Mouse (Mus musculus) intestine, embryonic 14.5 days (tissue): ENCODE results near the gene Tifab. TPM values are rescaled to one million over a fixed set of nuclear protein-coding genes. Genes with fewer than 3 reads are reported as not detected.
A peak's percentile ranks its signal among the peaks of the same experiment; 100 is the strongest.

Experiments
- ATAC-seq: fragments of 200-750 bp; cut with Nextera tagmentation; replicated peaks from 2 replicates; pipeline ENCODE4 v1.8.0; 2017; ENCODE audit warnings: low read depth, moderate number of reproducible peaks, moderate TSS enrichment, moderate library complexity; ENCODE audit not compliant: low FRiP score, low TSS enrichment
- DNase-seq: peaks from one replicate; pipeline ENCODE4 v3.0.0-alpha.2; 2018; ENCODE audit warnings: low spot score
- H3K27ac ChIP-seq: fragments of 300-500 bp; sonication (generic); 2 replicates; pipeline ENCODE4 v1.5.1; 2014; ENCODE audit warnings: low read depth, mild to moderate bottlenecking, control low read depth
- H3K27me3 ChIP-seq: fragments of 300-500 bp; sonication (generic); replicated peaks from 2 replicates; pipeline ENCODE4 v1.6.1; 2014; ENCODE audit warnings: low read length, control low read depth; ENCODE audit not compliant: control insufficient read depth, insufficient read depth
- H3K36me3 ChIP-seq: fragments of 300-500 bp; sonication (generic); 2 replicates; pipeline ENCODE4 v1.6.1; 2014; ENCODE audit warnings: low read length, control low read depth; ENCODE audit not compliant: control insufficient read depth, insufficient read depth
- H3K4me1 ChIP-seq: fragments of 300-500 bp; sonication (generic); replicated peaks from 2 replicates; pipeline ENCODE4 v1.6.1; 2014; ENCODE audit warnings: low read length, control low read depth, mixed read lengths; ENCODE audit not compliant: control insufficient read depth, insufficient read depth
- H3K4me2 ChIP-seq: fragments of 300-500 bp; sonication (generic); 2 replicates; pipeline ENCODE4 v1.6.1; 2014; ENCODE audit warnings: low read length
- H3K4me3 ChIP-seq: fragments of 300-500 bp; sonication (generic); 2 replicates; pipeline ENCODE4 v1.5.1; 2014; ENCODE audit warnings: low read depth, low read length, control low read depth, mixed read lengths
- H3K9ac ChIP-seq: fragments of 300-500 bp; sonication (generic); 2 replicates; pipeline ENCODE4 v1.6.1; 2014; ENCODE audit warnings: mild to moderate bottlenecking, low read length
- H3K9me3 ChIP-seq: fragments of 300-500 bp; sonication (generic); 2 replicates; pipeline ENCODE4 v1.6.1; 2016; ENCODE audit warnings: low read length, control low read depth; ENCODE audit not compliant: control insufficient read depth
- WGBS: fragments of 180-500 bp; shearing (Covaris S2); extraction: QIAGEN DNeasy Blood & Tissue Kit; methylation state at CpG from one replicate; pipeline ENCODE4 v1.1.7; 2014; 5-methylcytosine and 5-hydroxymethylcytosine counted together
- polyA plus RNA-seq: library from polyadenylated mRNA; unstranded; fragments of >200 nt; fragmentation: Nextera tagmentation; extraction: Ambion mirVana; gene quantifications from 2 replicates; pipeline ENCODE4 v1.2.1, GENCODE M21; 2014

Tifab gene
- polyA plus RNA-seq, 1 experiment from 2014 or later = 1.6 TPM

DNA sequence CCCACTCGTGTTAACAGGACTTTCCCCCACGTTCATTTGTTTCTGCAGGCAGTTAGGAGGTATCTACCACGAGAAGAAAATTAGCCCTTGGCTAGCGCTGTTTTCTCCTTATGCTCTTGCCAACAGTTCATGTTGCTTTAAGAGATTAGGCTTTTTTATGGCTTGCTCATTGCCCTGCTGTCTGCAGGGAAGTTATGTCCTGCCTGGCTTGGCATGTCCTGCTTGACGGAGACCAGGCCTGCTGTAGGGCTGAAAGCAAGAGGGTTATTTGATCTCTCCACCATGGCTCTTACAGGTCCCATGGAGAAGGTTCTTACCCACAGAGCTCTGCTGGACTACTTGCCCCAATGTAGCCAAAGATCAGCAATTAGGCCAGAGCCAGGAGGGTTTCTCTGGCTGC, 23.6 kb downstream of the Tifab start:
- Histone ChIP-seq H3K27ac (no peak overlapping the region), H3K9me3 (no peaks in the 10 kb centered on the region), H3K4me1 (peaks cover 24% of the 10 kb centered on the region), H3K4me3 (no peak overlapping the region), H3K36me3 (no peaks in the 10 kb centered on the region), H3K27me3 (0 out of 2 replicates have a peak, but pooled peaks cover 4% of the 10 kb centered on the region), H3K4me2 (no peak overlapping the region), H3K9ac (no peak overlapping the region)
- WGBS = 21% methylated on average over 5 of the region's 5 CpGs
- no peak for ATAC-seq
- DNase-seq = no peak

DNA sequence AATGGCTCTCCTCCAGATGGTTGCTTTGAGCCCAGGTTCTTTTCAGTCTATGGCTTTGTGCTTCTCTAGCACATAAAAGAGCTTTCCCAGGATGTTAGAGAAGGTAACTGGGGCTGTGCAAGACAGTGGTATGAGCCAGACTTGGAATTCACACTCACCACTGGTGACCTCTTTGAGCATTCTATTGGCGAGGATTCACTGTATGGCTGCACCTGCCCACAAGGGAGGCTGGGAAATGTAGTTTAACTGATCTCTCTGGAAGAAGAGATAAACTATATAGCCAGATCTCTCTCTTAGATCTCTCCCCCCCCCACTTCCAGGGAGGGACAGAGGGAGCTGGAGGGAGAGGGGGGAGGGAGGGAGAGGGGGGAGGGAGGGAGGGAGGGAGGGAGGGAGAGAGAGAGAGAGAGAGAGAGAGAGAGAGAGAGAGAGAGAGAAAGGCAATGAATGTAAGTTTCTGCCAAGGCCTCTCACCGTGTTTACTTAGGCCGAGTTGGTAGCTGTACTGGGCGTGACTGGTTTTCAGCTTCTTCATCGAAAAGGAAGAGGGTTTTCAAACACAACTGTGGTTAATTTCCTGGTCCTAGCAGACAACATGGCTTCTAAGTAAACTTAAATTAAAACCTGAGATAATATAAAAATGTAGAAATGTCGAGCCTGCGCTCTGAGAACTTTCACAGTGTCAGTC, 25.8 kb downstream of the Tifab start:
- ATAC-seq = no peak; the same call in 1 of the 2 replicates
- H3K9ac ChIP-seq = no peak overlapping the region
- no peak for DNase-seq
- 46% methylated on average over 7 of the region's 7 CpGs for WGBS
- 0 out of 2 replicates have a peak overlapping the region, but pooled peaks have one; percentile 16 for H3K27ac ChIP-seq
- no peak overlapping the region for H3K4me2 ChIP-seq
- H3K27me3 ChIP-seq = 0 out of 2 replicates have a peak, but pooled peaks cover 4% of the 10 kb centered on the region
- H3K36me3 ChIP-seq = no peaks in the 10 kb centered on the region
- H3K4me1 ChIP-seq = peaks cover 12% of the 10 kb centered on the region
- no peak overlapping the region for H3K4me3 ChIP-seq
- no peaks in the 10 kb centered on the region for H3K9me3 ChIP-seq

DNA sequence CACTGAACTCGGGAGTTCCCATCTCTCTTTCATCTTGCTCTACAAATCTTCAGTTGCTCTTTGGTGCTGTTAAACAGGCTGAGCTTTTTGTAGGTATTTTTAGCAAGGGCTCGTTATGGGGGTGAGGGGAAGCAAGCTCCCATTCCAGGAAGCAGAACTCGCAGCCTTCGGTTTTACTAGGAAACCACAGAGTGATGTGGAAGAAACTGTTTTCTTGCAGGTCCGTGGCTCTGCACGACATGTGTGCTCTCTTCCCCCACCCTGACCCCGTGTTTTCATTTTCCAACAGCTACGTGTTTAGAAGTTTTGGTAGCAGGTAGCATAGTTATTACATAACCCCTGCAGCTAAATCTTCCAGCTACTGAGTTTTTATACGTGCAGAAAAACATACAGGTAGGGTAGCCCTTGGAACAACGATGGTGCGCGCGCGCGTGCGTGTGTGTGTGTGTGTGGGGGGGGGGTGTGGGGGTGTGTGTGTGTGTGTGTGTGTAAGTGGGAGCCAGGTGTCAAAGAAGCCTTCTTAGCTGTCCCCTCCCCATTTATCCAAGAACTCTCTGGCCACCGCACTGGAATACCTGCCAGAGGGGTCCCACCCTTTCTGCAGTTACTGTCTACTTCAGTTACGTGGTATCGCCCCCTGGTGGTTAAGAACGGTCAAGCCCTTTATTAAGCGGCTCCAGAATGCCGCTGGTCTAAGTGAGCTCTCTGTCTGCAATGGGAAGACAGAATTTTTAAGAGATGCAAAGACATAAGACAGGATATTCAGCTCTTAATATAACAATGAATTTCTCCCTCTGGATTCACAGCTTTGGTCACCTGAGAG, 27.1 kb downstream of the Tifab start:
- DNase-seq = peak; percentile 85
- ATAC-seq = peak; percentile 73; the same call in 1 of the 2 replicates
- Histone ChIP-seq H3K9ac (no peak overlapping the region), H3K36me3 (no peaks in the 10 kb centered on the region), H3K4me2 (peak overlapping the region; percentile 25; the same call in 1 of the 2 replicates), H3K4me1 (peaks cover 12% of the 10 kb centered on the region), H3K4me3 (no peak overlapping the region), H3K9me3 (no peaks in the 10 kb centered on the region), H3K27ac (no peak overlapping the region), H3K27me3 (0 out of 2 replicates have a peak, but pooled peaks cover 3% of the 10 kb centered on the region)
- 47% methylated on average over 22 of the region's 22 CpGs for WGBS

DNA sequence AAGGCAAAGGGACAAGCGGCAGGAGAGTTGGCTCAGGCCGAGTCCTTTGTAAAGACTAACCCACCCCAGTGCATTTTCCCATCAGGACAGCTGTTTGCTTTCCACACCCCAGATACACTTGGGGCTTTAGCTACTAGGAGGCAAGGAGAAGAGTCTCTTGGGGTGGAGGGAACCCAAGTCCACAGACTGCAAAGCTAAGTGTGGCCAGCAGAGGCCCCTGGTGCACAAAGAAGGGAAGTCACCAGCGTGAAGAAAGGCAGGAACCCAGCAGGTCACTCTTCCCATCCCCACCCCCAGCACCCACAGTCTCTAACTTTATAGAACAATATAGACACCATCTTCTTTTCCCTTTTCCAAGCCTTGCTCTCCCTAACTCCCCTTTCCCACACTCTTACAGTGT, 33.2 kb downstream of the Tifab start:
- Histone ChIP-seq H3K4me1 (peaks cover 12% of the 10 kb centered on the region), H3K27me3 (0 out of 2 replicates have a peak, but pooled peaks cover under 1% of the 10 kb centered on the region), H3K4me2 (no peak overlapping the region), H3K27ac (no peak overlapping the region), H3K36me3 (no peaks in the 10 kb centered on the region), H3K4me3 (no peak overlapping the region), H3K9ac (no peak overlapping the region), H3K9me3 (no peaks in the 10 kb centered on the region)
- no peak for ATAC-seq
- no peak for DNase-seq
- WGBS = 38% methylated on average over 3 of the region's 3 CpGs

DNA sequence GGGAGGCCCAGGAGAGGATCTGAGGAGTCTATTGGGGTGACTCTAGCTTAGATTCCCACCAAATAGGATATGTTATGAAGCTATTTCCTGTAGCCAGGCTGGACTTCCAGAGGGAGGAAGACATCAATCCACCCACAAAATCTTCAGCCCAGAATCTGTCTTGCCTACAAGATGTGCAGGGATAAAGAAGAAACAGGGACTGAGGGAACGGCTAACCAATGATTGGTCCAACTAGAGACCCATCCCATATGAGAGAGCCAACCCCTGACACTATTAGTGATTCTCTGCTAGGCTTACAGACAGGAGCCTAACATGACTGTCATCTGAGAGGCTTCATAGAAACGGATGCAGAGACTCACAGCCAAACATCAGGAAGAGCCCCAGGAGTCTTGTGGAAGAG, 34.7 kb downstream of the Tifab start:
- Histone ChIP-seq H3K4me3 (no peak overlapping the region), H3K9me3 (no peaks in the 10 kb centered on the region), H3K36me3 (no peaks in the 10 kb centered on the region), H3K9ac (no peak overlapping the region), H3K27ac (no peak overlapping the region), H3K4me2 (no peak overlapping the region), H3K27me3 (no peaks in the 10 kb centered on the region), H3K4me1 (peaks cover 12% of the 10 kb centered on the region)
- ATAC-seq = no peak
- WGBS = 47% methylated on average over 2 of the region's 2 CpGs
- no peak for DNase-seq

DNA sequence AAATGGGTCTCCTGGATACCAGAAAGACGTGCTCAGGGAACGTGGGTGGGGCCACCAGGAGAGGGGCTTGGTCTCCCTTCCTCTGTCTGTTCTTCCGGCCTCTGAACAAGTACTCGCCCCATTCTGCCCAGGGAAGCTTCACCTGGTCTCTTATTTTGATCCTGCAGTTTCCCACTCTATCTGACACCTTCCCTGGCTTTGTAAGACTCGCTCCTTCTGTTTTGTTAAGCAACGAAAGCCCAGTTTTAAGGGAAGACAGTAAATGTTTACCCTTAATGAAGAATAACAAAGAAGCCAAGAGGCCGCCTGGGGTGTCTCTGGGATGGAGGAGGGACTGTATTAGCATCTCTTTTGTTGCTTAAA, 35.6 kb downstream of the Tifab start:
- no peaks in the 10 kb centered on the region for H3K27me3 ChIP-seq
- H3K27ac ChIP-seq = no peak overlapping the region
- 16% methylated on average over 7 of the region's 7 CpGs for WGBS
- no peak for ATAC-seq
- no peak for DNase-seq
- no peak overlapping the region for H3K9ac ChIP-seq
- peaks cover 12% of the 10 kb centered on the region for H3K4me1 ChIP-seq
- H3K4me3 ChIP-seq = no peak overlapping the region
- H3K36me3 ChIP-seq = no peaks in the 10 kb centered on the region
- no peak overlapping the region for H3K4me2 ChIP-seq
- H3K9me3 ChIP-seq = no peaks in the 10 kb centered on the region

DNA sequence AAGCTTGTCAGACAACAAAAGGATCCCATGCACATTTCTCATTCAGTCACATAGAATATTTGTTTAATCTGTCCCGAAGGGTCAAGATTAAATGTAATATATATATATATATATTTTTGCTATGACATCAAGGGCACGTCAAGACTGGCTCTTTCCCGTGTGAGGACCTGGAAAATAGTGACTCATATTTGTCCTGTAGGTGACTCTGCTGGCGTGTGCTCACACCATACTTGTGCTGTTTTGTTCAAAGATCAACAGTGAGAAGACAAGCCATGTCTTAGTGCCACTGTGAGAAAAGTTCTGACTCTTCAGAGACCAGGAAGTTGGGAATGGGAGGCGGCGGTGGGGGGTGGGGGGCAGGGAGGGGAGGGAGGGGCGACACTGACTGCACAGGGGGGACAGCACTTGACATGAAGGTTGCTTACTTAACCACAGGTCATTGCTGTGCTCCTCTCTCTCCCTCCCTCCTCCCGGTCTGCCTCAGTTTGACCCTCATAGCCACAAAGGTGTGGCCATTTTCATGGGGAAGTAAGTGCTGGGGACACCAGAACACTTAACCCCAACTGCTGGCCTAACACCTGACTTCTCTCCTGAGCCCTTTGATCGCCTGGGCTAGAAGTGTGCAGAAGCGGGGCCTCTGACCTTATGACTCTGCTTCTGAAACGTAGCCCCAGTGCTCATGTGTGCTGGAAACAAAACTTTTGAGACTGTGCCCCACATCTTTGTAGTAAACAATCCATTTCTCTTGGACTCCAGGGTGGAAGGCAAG, 36.1 kb downstream of the Tifab start:
- no peaks in the 10 kb centered on the region for H3K9me3 ChIP-seq
- ATAC-seq = no peak
- no peak for DNase-seq
- H3K4me2 ChIP-seq = no peak overlapping the region
- no peak overlapping the region for H3K9ac ChIP-seq
- no peak overlapping the region for H3K27ac ChIP-seq
- no peaks in the 10 kb centered on the region for H3K27me3 ChIP-seq
- no peaks in the 10 kb centered on the region for H3K36me3 ChIP-seq
- 33% methylated on average over 11 of the region's 11 CpGs for WGBS
- H3K4me3 ChIP-seq = no peak overlapping the region
- H3K4me1 ChIP-seq = peaks cover 12% of the 10 kb centered on the region

DNA sequence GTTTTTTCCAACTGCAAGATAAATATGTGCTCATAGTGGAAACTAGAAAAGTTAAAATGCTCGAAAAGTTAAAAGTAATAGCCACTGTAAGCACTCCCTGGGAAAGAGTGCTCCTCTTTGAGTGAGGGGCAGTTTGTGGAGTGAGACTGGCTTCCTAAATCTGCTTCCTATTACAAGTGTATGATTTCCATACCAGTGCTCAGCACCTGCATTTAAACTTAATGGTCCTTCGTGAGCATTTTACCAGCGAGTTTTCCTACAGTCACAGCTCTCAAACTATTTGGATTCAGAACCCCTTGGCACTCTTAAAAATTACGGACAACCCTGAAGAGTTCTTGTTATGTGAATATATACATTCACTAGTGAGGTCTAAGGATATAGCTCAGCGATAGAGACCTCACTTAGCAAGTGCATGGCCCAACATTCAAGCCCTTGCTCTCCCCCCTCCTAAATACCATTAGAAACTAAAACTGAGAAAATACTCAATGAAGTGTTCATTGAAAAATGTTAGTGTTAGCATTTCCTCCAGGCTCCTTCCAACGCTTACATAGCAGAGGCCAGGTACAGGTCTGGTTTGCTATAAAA, 39.4 kb downstream of the Tifab start:
- Histone ChIP-seq H3K9me3 (no peaks in the 10 kb centered on the region), H3K36me3 (no peaks in the 10 kb centered on the region), H3K4me2 (no peak overlapping the region), H3K4me3 (no peak overlapping the region), H3K9ac (no peak overlapping the region), H3K27me3 (no peaks in the 10 kb centered on the region), H3K27ac (no peak overlapping the region), H3K4me1 (peaks cover 17% of the 10 kb centered on the region)
- ATAC-seq (no peak), DNase-seq (no peak)
- 51% methylated on average over 6 of the region's 6 CpGs for whole genome bisulfite sequencing
